Mouse (Mus musculus) retina, adult 2 months (tissue): ENCODE data around the gene Cenpo.

Source experiments
- DNase-seq: peaks from one replicate; pipeline ENCODE4 v3.0.0-alpha.2; 2012; ENCODE audit warnings: low read depth, low spot score

Cenpo gene

GRCm38 (mm10) chr12:4199271-4199670 is 34.8 kb downstream of the Cenpo start:
- no peak for DNase-seq

- DNase-seq: no peak
These were observed 35.4 kb downstream of the Cenpo start for GRCm38 (mm10) chr12:4198702-4199101.

GRCm38 (mm10) chr12:4194643-4195042 is 39.5 kb downstream of the Cenpo start:
- DNase-seq: no peak

- DNase-seq: no peak
These were observed 40.9 kb downstream of the Cenpo start for GRCm38 (mm10) chr12:4193025-4193740.

DNA sequence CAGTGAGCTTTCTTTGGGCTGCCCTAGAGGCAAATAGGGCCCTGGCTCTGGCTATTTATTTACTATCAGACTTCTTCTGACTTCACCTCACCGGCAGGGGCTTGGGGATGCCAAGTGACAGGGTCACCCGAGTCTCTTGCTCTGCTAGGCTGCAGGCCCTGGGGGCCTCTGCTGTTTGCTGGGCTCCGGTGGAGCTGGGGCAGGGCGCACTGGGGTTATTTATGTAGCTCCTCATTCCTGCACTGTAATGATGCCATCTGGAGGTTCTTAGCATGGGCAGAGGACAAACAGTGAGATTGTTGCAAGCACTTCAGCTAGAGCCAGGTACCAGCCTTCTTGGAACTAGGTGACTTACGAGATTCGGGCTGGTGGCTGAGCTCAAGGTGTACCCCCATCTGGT is 41.6 kb downstream of the Cenpo start:
- no peak for DNase-seq

DNA sequence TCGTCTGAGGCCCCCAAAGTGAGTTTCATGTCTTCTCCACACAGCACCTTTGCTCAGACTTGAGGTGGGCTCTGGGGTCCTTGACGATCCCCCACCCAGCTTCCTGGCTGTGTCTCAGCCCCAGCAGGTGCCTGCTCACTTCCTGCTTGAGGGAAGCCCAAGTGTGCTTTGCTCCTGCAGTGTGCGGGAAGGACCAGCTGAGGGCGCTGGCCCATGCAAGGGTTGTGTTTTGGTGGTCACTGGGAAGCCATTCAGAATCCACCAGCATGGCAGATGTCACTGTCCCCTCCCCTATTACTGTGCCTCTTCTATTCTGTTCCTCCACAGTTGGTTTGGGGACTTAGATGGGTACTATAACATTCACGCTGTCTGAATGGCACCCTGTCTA is 45.0 kb downstream of the Cenpo start:
- no peak for DNase-seq

GRCm38 (mm10) chr12:4188171-4189059 is 45.7 kb downstream of the Cenpo start:
- DNase-seq: no peak

- no peak for DNase-seq
These were observed 49.4 kb downstream of the Cenpo start for GRCm38 (mm10) chr12:4184648-4185047.

GRCm38 (mm10) chr12:4180507-4180906 is 53.6 kb downstream of the Cenpo start:
- DNase-seq: no peak

DNA sequence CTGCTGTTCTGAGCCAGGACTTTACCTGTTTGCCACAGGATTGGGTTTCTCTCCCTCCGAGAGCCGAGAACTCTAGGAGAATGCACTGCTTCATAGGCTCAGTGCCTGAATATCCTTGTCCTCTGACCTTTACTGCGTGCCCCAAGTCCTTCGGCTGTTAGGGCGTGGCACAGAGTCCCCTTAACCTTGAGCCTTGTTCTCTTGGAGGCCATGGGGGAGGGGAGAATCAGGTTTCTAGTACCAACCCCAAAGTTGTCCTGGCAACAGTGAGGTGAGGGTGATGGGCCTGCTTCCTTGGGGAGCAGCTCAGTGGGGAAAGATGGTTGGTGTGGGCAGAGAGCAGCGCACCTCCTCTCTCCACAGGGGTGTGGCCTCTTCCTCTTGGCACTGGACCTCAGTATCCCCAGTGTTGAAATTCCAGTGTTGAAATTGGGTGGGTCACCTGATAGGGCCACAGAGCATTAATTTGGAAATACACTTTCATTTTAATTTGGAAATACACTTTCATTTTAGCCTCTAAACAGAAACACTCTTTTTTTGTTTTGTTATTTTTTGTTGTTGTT is 54.3 kb downstream of the Cenpo start:
- DNase-seq: no peak

- DNase-seq: no peak
These were observed 55.3 kb downstream of the Cenpo start for GRCm38 (mm10) chr12:4178839-4179238.

- no peak for DNase-seq
These were observed 60.8 kb downstream of the Cenpo start for GRCm38 (mm10) chr12:4173108-4173790.

GRCm38 (mm10) chr12:4169622-4170021 is 64.5 kb downstream of the Cenpo start:
- no peak for DNase-seq

- no peak for DNase-seq
These were observed 65.0 kb downstream of the Cenpo start for GRCm38 (mm10) chr12:4169058-4169457.

- no peak for DNase-seq
These were observed 67.1 kb downstream of the Cenpo start for GRCm38 (mm10) chr12:4166970-4167369.

GRCm38 (mm10) chr12:4162886-4163285 is 71.2 kb downstream of the Cenpo start:
- no peak for DNase-seq

DNA sequence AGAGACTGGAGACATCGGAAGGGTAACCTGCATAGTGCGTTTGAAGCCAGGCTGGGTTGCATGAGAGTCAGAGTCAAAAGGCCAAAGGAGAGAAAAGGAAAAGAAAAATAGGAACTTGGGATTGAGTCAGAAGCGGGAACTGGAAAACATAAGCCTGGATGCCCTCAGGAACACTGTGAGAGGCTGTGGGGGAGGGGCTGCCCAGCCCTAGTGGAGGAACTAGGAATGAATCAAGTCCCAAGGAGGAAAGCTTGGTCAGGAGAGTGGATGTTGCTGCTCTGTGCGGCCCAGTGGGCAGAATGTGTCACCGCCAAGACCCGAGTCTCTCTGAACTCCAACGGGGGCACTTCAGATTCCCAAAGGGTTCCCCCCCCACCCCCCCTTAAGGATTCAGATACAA is 73.8 kb downstream of the Cenpo start:
- DNase-seq: no peak

- DNase-seq: no peak
These were observed 75.0 kb downstream of the Cenpo start for GRCm38 (mm10) chr12:4158868-4159632.

- DNase-seq: no peak
These were observed 75.9 kb downstream of the Cenpo start for GRCm38 (mm10) chr12:4158179-4158578.

- no peak for DNase-seq
These were observed 76.6 kb downstream of the Cenpo start for GRCm38 (mm10) chr12:4157466-4157865.

- no peak for DNase-seq
These were observed 82.1 kb downstream of the Cenpo start for GRCm38 (mm10) chr12:4151969-4152368.
